Mouse (Mus musculus) layer of hippocampus, adult 11-12 months (tissue): Measurements from ENCODE around the gene Ap2s1.

Source experiments
- DNase-seq: peaks from one replicate; pipeline ENCODE4 v3.0.0; 2022; ENCODE audit warnings: low spot score

Gene Ap2s1

GRCm38 (mm10) chr7:16755362-16756017, 17.3 kb downstream of the Ap2s1 start:
- no peak for DNase-seq

GRCm38 (mm10) chr7:16758872-16759574, 20.8 kb downstream of the Ap2s1 start:
- no peak for DNase-seq

GRCm38 (mm10) chr7:16760292-16760691, 22.1 kb downstream of the Ap2s1 start:
- no peak for DNase-seq

GRCm38 (mm10) chr7:16761005-16761481, 22.8 kb downstream of the Ap2s1 start:
- no peak for DNase-seq

- DNase-seq, result no peak
Measured at GRCm38 (mm10) chr7:16761630-16762029, 23.4 kb downstream of the Ap2s1 start.

- DNase-seq, result no peak
Measured at GRCm38 (mm10) chr7:16763463-16764218, 25.4 kb downstream of the Ap2s1 start.

- no peak for DNase-seq
Measured at GRCm38 (mm10) chr7:16766443-16766842, 28.2 kb downstream of the Ap2s1 start.

GRCm38 (mm10) chr7:16775888-16776287, 37.7 kb downstream of the Ap2s1 start:
- DNase-seq, result no peak

GRCm38 (mm10) chr7:16780076-16780475, 41.9 kb downstream of the Ap2s1 start:
- no peak for DNase-seq

GRCm38 (mm10) chr7:16780825-16781554, 42.8 kb downstream of the Ap2s1 start, which contains the start of gene Slc1a5:
Gene Slc1a5 (plus strand): TSS chr7:16781340.
- peak; percentile 84 for DNase-seq

GRCm38 (mm10) chr7:16781555-16781815, 43.3 kb downstream of the Ap2s1 start:
- no peak for DNase-seq

GRCm38 (mm10) chr7:16781816-16782554, 43.8 kb downstream of the Ap2s1 start:
- DNase-seq, result no peak

GRCm38 (mm10) chr7:16782555-16783125, 44.4 kb downstream of the Ap2s1 start:
- no peak for DNase-seq

GRCm38 (mm10) chr7:16783224-16783688, 45.0 kb downstream of the Ap2s1 start:
- no peak for DNase-seq

GRCm38 (mm10) chr7:16783758-16784415, 45.7 kb downstream of the Ap2s1 start:
- no peak for DNase-seq

- DNase-seq, result no peak
Measured at GRCm38 (mm10) chr7:16784498-16784976, 46.3 kb downstream of the Ap2s1 start.

- no peak for DNase-seq
Measured at GRCm38 (mm10) chr7:16785541-16786083, 47.4 kb downstream of the Ap2s1 start.

GRCm38 (mm10) chr7:16792316-16792715, 54.1 kb downstream of the Ap2s1 start:
- DNase-seq, result no peak

- no peak for DNase-seq
Measured at GRCm38 (mm10) chr7:16793010-16793725, 55.0 kb downstream of the Ap2s1 start.
